Mouse (Mus musculus): Measurements from ENCODE around the gene Exoc3l2. TPM values are rescaled to one million over a fixed set of nuclear protein-coding genes. Genes with fewer than 3 reads are reported as not detected.
"Not testable (repeated sequence)": the region's sequence is repeated elsewhere in the genome, so short reads cannot be mapped to it uniquely, and the experiment has no call there.

Gene Exoc3l2
- total RNA-seq, 2 experiments from 2014 or later: 0.91 to 1.0 TPM

DNA sequence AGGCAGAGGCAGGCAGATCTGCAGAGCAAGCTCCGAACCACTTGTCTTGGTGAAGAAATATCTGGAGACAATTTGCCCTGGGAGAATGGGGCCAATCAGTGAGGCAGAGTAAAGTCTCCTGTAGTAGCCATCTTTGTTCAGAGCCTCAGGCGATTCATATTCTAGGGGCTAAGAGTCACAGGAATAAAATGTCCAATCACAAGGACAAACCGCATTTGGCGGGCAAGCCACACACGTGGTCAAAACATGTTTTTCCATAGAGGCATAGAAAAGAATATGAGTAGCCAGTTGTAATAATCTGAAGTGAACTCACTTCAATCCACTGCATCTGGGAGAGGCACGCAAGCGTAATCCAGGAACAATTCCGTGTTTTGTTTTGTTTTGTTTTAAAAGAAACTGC is 20.1 kb downstream of the Exoc3l2 start:
- DNase-seq (ENCODE audit: low spot score in 2 of 2): no peak

DNA sequence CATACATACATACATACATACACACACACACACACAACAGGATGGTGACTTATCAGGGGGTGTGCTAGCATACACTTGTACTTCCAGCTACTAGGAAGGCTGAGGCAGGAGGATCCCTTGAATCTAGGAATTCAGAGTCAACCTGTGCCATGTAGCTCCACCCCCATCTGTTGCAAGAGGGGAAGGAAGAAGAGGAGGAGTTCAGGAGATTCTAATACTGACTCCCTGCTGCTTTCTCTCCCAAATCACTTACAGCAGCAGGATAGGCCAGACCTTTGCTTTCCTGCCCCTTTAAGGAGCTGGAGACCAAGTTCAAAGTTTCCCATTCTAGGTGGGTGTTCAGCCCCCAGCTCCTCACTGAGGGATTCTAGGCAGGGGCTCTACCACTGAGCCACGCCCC is 22.4 kb downstream of the Exoc3l2 start:
- DNase-seq (ENCODE audit: low spot score in 2 of 2): no peak

DNA sequence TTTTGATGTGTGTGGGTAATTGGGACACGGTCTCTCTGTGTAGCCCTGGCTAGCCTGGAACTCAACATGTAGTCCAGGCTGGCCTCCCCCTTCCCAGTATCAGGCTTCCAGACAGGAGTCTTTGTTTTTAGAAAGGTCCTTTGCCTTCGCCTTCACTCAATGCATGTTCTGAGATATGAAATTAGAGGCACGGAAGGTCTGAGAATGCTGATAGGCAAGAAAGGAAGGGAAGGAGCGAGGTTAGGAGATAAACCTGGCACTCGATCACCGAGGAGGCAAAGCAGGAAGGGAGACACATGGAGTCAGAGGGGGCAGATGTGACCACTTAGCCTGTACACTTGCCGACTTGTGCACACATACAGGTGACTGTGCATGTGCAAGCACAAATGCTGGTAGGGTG is 23.4 kb downstream of the Exoc3l2 start:
- DNase-seq (ENCODE audit: low spot score in 2 of 2): no peak

DNA sequence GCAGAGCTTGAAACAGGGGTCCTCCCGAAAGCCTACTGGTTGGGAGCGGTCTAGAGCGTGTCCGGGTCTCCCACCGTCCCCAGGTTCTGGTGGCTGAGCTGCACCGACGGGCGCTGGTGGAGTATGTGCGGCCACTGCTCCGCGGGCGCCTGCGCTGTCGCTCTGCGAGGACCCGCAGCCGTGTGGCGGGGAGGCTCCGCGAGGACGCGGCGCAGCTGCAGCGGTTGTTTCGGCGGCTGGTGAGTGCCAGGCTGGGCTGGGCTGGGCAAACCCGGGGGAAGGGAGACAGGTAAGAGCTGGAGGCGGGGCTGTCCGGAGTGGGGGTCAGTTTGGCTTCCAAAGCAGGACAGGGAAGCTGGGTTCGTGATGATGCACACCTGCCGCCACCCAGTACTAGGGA is 26.4 kb downstream of the Exoc3l2 start:
- DNase-seq (ENCODE audit: low spot score in 2 of 2): no peak

DNA sequence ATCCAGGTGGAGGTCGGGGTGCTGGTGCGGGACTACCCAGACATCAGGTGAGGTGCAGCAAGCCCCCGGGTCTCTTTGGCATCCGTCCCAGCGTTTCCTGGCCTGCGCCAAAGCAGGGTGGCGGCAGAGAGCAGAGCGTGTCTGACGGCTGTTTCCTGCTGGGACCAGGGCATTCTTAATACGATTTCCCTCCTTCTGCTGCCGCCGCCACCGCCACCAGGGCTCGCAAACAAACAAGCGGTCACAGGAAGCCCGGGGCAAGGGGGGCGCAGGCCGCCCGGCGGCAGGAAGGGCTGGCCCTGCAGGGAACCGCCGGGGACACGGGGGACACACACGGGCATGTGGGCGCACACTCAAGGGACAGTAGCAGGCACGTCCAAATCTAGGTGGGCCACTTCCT is 28.6 kb downstream of the Exoc3l2 start:
- DNase-seq (ENCODE audit: low spot score in 2 of 2): no peak

DNA sequence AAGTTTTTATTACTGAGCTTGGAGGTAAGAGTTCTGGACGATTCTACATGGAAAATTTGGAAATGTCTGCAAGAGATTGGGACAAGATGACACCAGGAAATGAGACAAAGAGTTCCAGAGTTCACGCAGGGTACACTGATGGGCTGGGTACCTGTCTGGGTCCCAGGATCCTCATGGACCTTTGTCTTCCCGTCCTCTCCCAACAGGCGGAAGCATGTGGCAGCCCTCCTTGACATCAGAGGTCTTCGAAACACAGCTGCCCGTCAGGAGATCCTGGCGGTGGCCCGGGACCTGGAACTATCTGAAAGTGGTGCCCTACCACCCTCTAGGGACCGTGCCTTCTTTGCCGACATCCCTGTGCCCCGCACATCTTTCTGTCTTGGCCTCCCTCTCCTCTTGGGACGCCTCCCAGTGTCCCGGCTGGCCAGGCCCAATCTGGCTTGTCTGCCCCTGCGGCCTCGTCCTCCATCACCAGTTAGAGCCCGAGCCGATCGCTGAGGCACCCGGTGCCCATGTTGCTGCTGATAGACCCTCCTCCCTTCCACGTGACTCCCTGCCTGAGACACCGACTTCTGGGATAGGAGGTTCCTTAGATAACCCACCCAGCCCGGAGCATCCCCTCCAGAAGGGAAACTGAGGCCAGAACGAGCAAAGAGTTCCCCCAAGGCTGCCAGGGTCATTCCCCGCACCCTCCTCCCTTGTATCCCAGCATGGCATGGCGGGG is 31.8 kb downstream of the Exoc3l2 start:
- no peak for DNase-seq (ENCODE audit: low spot score in 2 of 2)

DNA sequence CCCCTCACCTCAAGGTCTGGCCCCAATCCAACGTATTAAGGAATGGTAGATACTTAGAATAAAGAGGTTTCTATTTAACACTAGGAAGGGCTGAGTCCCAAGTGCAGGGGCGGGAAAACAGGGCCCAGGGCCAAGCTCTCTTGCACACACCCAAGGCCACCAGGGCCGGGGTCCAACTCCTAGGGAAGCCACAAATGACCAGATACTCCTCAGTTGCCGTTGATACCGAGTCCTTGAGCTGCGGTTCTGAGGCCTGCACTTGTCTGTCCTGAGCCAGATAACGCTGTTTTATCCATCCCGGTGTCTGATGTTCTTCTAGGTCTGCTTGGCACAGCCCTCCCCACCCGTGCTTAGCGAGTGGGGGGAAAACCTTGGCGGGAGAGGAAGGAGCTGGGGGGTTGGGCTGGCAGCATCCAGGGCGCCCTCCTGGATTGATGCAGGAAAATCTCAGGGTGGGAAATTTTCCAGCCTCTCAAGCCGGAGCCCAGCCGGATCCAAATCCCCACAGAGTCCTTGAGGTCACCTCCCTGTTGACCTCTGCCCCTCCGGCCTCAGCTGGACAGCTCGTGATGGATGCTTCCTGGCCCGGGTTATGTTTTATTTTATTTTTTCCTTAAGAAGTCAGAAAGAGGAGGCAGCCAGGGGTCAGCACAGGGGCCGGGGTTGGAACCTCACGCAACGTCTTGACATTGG is 32.5 kb downstream of the Exoc3l2 start:
- DNase-seq (ENCODE audit: low spot score in 2 of 2): no peak

DNA sequence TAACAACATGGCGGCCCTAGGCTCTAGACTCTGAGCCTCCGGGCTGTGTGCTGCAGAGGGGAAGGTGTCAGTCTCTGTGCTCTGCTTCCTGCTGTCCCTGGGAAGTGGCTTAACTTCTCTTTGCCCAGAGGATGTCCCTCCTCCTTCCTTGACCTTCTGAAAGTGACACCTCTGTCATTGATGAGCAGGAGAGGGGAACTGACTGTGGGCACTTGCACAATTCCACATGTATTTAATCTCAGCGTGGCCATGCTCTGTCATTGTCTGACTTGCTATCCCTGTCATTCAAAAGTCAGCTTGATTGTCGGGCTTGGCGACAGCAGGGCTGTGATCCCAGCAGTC is 33.1 kb downstream of the Exoc3l2 start:
- no peak for DNase-seq (ENCODE audit: low spot score in 2 of 2)

DNA sequence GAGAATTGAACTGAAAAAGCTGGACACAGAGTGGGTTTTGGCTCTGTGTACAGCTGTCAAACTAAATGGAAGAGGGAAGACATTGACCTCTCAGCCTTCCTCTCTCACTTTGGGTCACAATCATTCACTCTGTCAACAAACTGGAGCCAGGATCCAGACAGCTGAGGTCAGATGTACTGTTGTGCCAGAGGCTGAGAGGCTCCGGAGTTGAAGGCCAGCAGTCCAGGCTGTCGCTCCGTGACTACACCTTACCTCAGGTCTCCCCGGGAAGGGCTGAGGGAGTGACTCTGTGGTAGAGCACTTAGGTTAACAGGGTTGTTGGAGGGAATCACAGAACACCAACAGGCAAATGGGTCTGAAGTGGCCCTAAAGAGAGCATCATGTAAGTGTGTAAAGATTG is 35.2 kb downstream of the Exoc3l2 start:
- DNase-seq (ENCODE audit: low spot score in 2 of 2): no peak

DNA sequence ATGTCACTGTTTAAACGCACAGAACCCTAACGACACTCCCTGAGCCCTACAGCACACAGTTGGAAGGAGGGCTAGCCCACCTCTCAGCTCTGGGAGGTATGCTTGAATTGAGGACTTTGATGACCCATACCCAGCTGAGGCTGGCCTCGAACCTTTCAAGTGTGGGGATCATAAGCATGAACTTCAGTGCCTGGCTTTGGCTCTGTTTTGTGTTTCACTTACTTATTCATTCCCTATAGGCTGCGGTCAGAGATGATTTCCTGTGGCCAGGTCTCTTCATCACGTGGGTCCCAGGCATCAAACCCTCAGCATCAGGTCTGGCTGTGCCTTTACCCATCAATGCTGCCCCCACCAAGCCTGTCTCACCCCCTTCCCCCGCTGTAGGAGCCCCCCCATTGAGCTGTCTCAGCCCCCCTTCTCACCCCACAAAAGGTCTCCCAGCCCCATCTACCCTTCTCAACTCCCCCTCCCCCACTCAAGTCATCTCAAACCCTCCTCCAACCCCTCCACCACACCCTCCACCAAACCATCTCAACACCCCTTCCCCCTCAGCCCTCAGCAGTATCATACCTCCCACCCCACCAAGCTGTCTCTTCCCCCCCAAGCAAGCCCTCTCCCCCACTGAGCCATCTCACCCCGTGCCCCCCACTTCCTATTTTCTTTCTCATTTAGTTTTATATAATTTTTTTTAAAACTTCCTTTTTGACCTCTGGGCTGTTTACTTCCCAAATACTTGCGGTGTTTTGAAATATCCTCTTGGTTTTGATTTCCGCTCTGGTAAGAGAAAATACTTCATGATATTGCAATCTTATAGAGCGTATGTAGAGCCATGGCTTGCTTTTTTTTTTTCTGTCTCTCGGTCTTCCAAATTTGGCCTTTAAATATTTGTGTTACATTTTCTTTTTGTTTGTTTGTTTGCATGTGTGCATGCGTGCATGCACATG is 37.6 kb downstream of the Exoc3l2 start:
- no peak for DNase-seq (ENCODE audit: low spot score in 2 of 2)

DNA sequence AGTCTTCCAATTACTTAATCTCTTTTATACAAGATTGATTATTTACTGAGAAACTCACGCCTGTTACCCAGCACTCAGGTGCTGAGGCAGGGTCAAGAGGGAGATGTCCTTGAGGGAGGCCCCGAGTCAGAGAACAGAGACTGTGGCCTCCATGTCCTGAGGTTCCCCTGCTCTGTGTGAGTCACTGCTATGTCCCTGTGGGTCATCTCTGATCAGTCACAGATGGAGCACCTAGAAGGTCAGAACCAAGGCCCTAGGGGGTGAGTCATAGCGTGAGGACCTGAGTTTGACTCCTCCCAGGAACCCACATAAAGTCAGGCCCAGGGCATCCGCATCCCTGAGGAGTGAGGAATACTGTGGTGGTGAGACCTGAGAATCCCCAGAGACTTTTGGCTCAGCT is 38.5 kb downstream of the Exoc3l2 start:
- DNase-seq (ENCODE audit: low spot score in 2 of 2): no peak

DNA sequence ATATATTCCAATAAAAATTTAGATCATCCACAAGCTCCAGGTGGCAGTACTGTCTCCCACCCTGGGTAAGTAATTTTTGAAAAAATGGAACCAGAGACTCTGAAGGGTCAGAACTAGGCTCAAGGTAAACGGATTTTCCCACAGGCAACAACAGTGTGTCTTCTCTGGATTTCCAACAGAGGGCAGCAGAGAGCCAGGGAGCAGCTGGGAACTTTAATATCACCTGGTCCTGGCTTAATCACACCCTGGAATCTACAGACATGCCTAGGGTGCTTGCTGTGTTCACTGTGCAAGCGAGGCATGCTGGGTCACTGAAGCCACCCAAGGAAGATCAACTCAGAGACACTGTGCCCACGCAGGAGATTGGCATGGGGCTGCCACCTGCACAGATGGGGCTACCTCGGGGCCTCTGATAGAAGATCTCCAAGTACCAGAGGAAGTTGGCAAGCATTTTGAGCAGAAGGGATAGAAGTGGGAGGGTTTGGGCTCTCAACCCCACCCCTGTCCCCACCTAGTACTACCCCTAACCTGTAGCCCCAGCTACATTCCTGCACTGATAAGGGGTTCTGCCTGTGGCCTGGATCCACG is 40.4 kb downstream of the Exoc3l2 start:
- DNase-seq (ENCODE audit: low spot score in 2 of 2): peak in 1 of 2 experiments; percentile 50

DNA sequence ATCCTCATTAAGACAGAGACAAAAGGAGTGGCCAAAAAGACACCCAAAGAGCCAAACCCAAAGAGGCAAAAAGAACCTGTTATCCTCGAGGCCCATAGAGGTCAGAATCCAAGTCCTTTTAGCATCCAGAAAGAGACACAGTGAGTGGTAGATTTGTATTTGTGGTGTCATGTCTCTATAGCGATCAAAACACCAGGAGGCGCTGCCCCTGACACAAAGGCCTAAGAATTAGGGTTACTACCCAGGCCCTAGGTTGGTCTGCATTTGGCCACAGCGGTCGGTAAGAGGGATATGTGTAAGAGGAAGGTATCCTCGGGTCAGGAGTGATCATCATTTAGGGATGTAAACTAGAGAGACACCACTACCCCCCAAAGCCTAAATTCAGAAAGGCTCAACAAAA is 43.2 kb downstream of the Exoc3l2 start:
- DNase-seq (ENCODE audit: low spot score in 2 of 2): no peak

DNA sequence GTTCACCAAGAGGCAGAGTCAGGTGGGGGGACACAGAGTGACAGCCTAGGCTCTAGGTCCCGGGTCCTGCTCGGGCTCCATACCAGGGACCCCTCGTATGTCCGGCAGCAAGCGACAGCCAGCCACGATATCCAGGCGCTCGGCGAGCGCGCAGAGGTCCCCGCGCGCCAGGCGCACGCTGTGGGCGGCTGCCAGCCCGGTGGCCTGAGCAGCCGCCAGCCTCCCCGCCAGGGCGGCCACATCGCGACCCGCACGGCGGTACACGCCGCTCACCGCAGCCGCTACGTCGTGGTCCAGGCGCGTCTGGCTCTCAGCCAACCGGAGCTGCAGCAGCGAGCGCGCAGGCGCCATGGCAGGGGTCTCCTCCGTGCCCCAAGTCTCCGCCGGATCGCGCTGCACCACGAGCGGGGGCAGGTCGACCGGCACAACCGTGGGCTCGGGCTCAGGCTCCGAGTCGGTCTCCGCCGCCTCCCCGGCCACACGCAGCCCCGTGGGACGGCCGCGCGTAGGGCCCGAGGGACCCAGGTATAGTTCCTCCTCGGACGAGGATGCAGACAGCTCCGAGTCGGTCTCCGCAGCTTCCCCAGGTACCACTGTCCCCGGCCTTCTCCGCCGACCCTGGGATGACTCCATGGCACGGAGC is 44.0 kb downstream of the Exoc3l2 start:
- peak in 1 of 2 experiments; percentile 39 for DNase-seq (ENCODE audit: low spot score in 2 of 2)

DNA sequence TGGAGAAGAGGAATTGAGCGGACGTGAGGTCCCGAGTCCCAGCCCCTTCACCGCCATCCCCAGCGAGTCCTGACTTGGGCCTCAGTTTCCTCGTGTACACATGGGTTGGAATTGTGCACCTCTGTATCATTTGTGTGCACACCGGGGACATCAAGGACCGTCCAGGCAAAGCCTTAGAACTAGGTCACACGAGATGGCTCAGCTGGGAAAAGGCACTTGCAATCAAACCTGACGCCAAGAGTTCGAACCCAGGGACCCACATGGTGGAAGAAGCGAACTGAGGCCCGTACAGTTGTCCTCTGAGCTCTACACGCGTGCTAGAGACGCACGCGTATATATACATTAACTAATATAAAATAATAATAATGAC is 44.5 kb downstream of the Exoc3l2 start:
- no peak for DNase-seq (ENCODE audit: low spot score in 2 of 2)

DNA sequence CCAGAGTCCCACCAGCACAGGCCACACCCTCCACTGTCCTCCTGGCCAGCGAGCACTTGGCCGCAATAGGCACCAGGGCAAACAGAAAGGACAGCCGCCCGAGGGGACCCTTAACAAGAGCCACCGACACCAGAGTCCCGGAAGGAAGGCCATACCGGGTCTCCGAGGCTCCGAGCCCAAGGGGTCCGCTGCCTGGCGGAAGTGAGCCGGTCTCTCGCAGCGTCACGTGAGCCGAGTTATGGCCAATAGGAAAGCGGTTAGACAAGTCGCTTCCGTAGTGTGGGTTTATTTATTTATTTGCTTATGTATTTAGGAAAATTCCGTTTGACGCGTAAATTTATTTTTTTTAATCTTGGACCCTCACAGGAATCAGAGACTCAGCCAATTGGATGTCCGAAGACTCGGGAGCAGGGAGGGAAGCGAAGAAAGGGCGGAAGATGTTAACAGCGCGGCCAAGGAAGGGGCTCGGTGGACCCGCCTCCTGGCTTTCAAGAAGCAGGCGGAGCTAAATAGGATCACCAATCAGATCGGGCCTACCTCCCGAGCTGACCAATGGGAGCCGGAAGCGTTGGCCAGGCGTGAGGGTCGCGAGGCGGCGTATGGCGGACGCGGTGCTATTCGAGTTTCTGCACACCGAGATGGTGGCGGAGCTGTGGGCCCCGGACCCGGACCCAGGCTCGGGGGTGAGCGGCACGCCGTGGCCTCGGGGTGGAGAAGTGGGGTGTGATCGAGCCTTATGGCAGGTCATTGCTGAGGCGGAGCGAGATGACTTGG is 45.2 kb downstream of the Exoc3l2 start, which contains the start of the genes Bloc1s3 and Trappc6a:
Gene Bloc1s3, minus strand, starts transcription at position 218 of the 774 bp plus-strand sequence.
Gene Trappc6a, plus strand, starts transcription at position 246 of the 774 bp plus-strand sequence.
- DNase-seq (ENCODE audit: low spot score in 2 of 2): peak; percentile 95 to 96

DNA sequence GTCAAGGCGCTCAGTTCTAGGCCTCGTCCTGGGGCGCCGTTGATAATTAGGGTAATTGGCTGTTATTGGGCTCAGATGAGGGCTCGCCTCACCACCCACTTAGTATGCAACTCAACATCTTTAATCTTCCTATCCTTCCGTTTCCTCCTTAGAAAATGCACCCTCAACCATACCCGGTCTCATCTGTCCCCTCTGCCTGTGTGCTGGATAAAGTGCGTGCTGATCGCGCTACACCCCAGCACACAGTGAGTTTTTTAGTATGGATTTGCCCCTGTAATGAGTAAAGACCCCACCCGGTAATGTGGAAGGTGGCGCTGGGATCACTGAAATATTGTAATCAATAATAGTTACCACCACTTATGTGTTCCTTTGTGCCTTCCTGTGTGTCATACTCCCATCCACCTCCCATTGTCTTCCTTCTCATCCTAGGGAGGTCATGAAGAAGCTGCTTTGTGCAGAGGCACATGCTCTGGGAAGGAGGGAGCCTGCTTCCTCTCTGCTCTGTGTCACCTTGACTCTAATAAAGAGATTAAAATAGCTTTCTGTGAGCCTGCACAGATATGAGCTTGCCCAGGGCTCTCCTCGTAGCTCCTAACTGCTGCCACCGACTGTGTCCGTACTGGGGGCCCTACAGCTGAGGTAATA is 45.9 kb downstream of the Exoc3l2 start:
- DNase-seq (ENCODE audit: low spot score in 2 of 2): no peak

DNA sequence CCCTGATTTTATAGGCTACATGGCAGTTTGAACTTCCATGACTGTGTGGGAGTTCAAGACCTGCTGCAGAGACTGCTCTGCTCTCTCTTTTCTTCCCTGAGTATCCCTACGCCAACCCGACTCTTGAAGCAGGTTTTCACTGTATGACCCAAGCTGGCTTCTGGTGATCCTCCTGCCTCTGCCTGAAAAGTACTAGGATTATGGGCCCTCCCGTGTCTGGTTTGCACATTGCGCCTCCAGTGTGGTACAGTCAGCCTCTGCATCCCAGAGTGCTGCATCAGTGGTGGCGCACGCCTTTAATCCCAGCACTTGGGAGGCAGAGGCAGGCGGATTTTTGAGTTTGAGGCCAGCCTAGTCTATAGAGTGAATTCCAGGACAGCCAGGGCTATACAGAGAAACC is 46.7 kb downstream of the Exoc3l2 start:
- no peak for DNase-seq (ENCODE audit: low spot score in 2 of 2)

DNA sequence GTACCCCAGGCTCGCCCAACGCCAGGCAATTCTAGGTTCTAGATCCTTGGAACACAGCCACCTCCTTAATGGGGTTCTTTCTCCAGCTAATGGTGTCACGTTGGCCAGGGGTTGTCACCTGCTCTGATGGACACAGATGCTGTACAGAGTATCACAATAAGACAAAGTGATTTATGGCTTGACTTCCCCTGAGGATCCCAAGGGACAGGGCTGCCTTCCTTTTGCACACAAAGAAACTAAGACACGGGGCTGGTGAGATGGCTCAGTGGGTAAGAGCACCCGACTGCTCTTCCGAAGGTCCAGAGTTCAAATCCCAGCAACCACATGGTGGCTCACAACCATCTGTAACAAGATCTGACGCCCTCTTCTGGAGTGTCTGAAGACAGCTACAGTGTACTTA is 48.8 kb downstream of the Exoc3l2 start:
- DNase-seq (ENCODE audit: low spot score in 2 of 2): not testable (repeated sequence)

DNA sequence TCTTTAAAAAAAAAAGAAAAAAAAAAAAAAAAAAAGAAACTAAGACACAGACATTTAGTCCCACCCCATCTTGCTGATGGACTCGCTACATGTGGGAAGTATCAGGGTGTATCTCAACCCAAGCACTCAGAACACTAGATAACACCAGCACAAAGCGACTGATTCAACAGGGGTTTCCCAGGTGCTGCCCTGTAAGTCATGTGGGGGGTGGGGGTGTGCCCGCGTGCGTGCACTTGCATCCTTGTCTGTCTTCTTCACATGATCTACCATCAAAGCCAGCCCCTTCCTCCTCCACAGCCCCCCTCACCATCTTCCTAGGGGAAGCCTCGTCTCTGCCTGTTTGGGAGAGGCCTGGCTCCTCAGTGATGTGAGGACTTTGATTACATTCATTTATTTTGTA is 49.2 kb downstream of the Exoc3l2 start:
- no peak for DNase-seq (ENCODE audit: low spot score in 2 of 2)

Measured in layer of hippocampus, postnatal 14 days (tissue).